Mouse (Mus musculus): ENCODE results near the gene Rhpn2.

The Rhpn2 gene

DNA sequence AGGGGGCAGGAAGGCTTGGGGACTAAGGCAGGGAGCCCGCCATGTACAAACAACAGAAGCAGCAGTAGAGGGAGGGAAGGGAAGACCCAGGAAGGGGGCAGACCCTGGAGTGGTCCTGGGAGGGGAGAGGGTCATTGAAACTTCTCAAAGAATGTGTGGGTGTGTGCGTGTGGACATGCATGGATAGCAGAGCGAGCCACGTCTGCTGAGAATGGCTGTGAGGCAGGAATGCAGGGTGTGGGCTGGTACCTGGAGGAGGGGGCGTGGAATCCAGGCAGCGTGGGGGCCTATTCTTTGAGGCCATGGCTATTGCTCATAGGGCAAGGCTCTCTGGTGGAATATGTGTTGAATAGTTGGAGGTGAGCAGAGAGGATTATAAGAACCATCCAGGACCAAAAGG lies 54.7 kb downstream of the Rhpn2 start:
- no peak for DNase-seq (ENCODE audit: low spot score)

- DNase-seq (ENCODE audit: low spot score): peak; percentile 60
Observed at GRCm38 (mm10) chr7:35392935-35393334, 59.0 kb downstream of the Rhpn2 start.

DNA sequence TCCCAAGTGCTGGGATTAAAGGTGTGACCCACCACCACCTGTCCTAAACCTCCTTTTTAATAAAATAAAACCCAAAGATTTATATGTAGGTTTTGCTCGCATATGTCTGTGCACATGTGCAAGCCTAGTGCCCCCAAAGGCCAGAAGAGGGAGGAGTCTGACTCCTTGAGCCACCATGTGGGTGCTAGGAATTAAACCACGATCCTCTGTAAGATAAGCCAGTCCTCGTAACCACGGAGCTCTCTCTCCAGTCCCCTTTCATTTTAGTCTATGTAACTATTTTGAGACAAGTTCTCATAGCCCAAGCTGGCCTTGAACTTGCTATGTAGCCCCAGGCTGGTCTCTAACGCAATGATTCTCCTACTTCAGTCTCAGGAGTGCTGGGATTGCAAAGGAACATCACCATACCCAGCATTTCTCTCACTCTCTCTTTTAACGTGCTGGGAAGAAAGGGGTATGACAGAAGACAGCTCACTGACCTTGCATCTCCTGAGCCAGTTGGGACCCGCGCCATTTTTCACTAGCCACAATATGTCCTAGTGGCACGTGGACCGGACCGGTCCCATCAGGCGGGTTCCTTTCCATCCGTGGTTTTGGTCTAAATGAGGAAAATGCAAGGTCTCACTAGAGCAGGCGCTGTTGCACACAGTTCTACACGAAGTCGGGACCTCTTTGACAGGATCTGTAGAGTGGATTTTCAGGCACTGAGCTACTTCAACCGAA lies 61.9 kb downstream of the Rhpn2 start:
- DNase-seq (ENCODE audit: low spot score): peak; percentile 30

GRCm38 (mm10) chr7:35396542-35397168 lies 62.7 kb downstream of the Rhpn2 start, which contains the start of the genes Faap24 and Cep89:
Gene Faap24, minus strand, starts transcription at chr7:35396836.
Gene Cep89, plus strand, starts transcription at chr7:35397035.
- peak; percentile 99 for DNase-seq (ENCODE audit: low spot score)

GRCm38 (mm10) chr7:35401169-35401568 lies 67.2 kb downstream of the Rhpn2 start:
- DNase-seq (ENCODE audit: low spot score): no peak

DNA sequence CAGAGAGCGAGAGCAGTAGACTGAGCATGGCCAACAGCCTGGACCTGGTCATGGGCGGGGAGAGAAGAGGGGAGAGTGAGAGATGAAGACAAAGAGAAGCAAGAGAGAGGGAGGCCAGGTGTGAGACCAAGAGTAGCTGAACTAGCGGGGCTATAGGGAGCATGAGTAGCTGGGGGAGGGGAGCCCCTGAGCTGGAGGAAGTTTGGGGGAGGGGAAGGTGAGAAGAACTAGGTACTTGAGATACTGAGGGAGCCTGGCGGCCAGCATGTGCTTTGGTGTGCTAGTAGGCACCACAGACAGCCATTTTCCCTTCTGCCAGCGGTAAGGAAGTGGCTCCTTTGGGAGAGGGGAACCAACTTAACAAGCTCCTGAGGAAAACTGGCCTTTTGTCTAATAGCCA lies 81.3 kb downstream of the Rhpn2 start:
- no peak for DNase-seq (ENCODE audit: low spot score)

- DNase-seq (ENCODE audit: low spot score): no peak
Observed at GRCm38 (mm10) chr7:35415801-35416653, 82.1 kb downstream of the Rhpn2 start.

DNA sequence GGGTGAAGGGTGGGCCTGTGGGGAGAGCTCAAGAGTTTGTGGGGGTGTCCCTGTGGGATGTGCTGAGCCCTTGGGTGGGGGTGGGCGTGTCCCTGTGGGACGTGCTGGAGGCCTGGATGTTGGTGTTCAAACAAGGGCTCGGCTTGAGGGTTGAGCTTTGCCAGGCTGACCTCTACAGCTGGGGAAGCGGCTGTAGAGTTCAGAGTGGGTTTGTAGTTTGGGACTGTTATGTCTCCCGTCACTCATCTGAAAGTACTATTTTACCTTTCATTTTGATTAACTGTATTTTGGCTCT lies 82.6 kb downstream of the Rhpn2 start:
- no peak for DNase-seq (ENCODE audit: low spot score)

DNA sequence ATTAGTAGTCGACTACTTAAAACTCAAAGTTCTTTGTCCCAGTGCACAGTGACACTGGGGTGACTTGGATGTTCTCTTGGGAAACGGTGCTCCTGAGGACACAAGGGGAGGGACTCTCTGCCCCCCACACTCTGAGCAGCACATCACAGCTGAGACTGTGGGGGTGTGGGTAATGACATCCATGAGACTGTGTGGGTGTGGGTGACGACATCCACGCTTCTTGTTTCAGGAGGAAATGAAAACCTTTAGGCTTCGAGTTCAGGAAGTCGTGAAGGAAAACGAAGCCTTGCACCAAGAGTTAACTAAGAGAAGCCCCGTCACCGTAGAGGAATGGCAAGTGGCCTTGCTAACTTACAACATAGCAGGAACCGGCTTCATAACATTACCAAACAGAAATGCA lies 89.1 kb downstream of the Rhpn2 start:
- DNase-seq (ENCODE audit: low spot score): no peak

GRCm38 (mm10) chr7:35428146-35428545 lies 94.2 kb downstream of the Rhpn2 start:
- no peak for DNase-seq (ENCODE audit: low spot score)

- DNase-seq (ENCODE audit: low spot score): no peak
Observed at GRCm38 (mm10) chr7:35435266-35435665, 101.3 kb downstream of the Rhpn2 start.

All from embryo, embryonic 10.5 days (tissue).